In genomic region chr2:118606032-118606431, GRCm38 (mm10) we compare ENCODE assay signal across 9 mouse cellular contexts. TPM values are rescaled to one million over a fixed set of nuclear protein-coding genes. Genes with fewer than 3 reads are reported as not detected.
DNase-seq lines count a peak whose midpoint lies in the region; ATAC-seq and TF ChIP-seq lines count a peak whose summit lies in the region.
"Had no signal": no experiment of that assay in that cellular context is flagged by ENCODE, and none has a peak within 500 bp of the region (broad histone marks: within the 10 kb centered on the region; RNA-seq: fewer than 3 reads in every experiment).

No protein-coding gene starts in this region.

- H3K79me2 ChIP-seq in CH12.LX (replicated peaks; ENCODE audit: control insufficient read depth, extremely low read depth, insufficient read depth, poor library complexity, severe bottlenecking): peaks cover 50% of the 10 kb centered on the region

- in situ Hi-C loops in CH12.LX (cut with MboI; ENCODE audit: low pct_ligation_motif_present, low pct_unique_long_range_greater_than_20kb, low sequenced_read_pairs): loop anchor here (5.0 kb wide), 1 partner anchor 119 kb away; no protein-coding TSS in a partner anchor

- WGBS in kidney, embryonic 15.5 days: 81% methylated on average over 2 of the region's 2 CpGs
- WGBS in liver, postnatal 0 days (ENCODE audit: insufficient replicate concordance): 87% methylated on average over 2 of the region's 2 CpGs

- no peak overlapping the region for H3K4me2 ChIP-seq in kidney, embryonic 15.5 days
- H3K4me2 ChIP-seq in CH12.LX (ENCODE audit: insufficient read depth, low read depth, poor library complexity, severe bottlenecking): no peak overlapping the region
- no peak overlapping the region for H3K4me2 ChIP-seq in liver, postnatal 0 days (ENCODE audit: low read depth, low read length)
- H3K4me2 ChIP-seq: lung, embryonic 15.5 days had no signal

- TF ChIP-seq RAD21 in CH12.LX (IDR thresholded peaks at IDR 0.05; ENCODE audit: low read depth, low read length): peak; percentile 71

- dilution Hi-C loops in CH12.LX (cut with MboI; ENCODE audit: extremely low pct_ligation_motif_present, extremely low pct_unique_long_range_greater_than_20kb, low sequenced_read_pairs): no loop called here

- H3K27ac ChIP-seq in kidney, embryonic 15.5 days: no peak overlapping the region
- H3K27ac ChIP-seq in CH12.LX (ENCODE audit: insufficient read depth, low read depth): no peak overlapping the region
- H3K27ac ChIP-seq in liver, postnatal 0 days (ENCODE audit: low read depth): no peak overlapping the region
- H3K27ac ChIP-seq: lung, embryonic 15.5 days had no signal

- ATAC-seq in kidney, embryonic 15.5 days (replicated peaks; ENCODE audit: low FRiP score): no peak
- ATAC-seq in liver, postnatal 0 days: peak; percentile 35; the same call in 1 of the 2 replicates

- peak; percentile 17 for DNase-seq in kidney, adult 11 months
- DNase-seq in CH12.LX (ENCODE audit: extremely low read depth) (peak; percentile 57), R1 (ENCODE audit: low read depth, low spot score) (peak; percentile 73)
- peak; percentile 13 for DNase-seq in forelimb bud, embryonic 11.5 days (ENCODE audit: low read depth, low spot score)
- peak; percentile 64 for DNase-seq in liver, postnatal 0 days
- peak; percentile 41 to 49 for DNase-seq in spleen, postnatal 14 days (ENCODE audit: low spot score in 2 of 2)
- DNase-seq in Muller cell, postnatal 12 days (ENCODE audit: inconsistent ontology term): no peak

- H3K27me3 ChIP-seq in kidney, embryonic 15.5 days: no peaks in the 10 kb centered on the region
- no peaks in the 10 kb centered on the region for H3K27me3 ChIP-seq in CH12.LX (replicated peaks)
- H3K27me3 ChIP-seq in liver, postnatal 0 days (ENCODE audit: insufficient read depth, low read length): no peaks in the 10 kb centered on the region
- H3K27me3 ChIP-seq: lung, embryonic 15.5 days had no signal

- TF ChIP-seq POLR2A in CH12.LX (IDR thresholded peaks at IDR 0.05; ENCODE audit: low read depth, low read length): no peak

- 0 out of 2 replicates have a peak, but pooled peaks cover 1% of the 10 kb centered on the region for H3K4me1 ChIP-seq in kidney, embryonic 15.5 days
- peaks cover 6 to 17% of the 10 kb centered on the region in 2 experiments; a peak in 3 of 4 replicates for H3K4me1 ChIP-seq in CH12.LX (ENCODE audit: control insufficient read depth in 1 of 2, insufficient read depth in 2 of 2)
- H3K4me1 ChIP-seq in liver, postnatal 0 days (ENCODE audit: insufficient read depth): no peaks in the 10 kb centered on the region; the same call in 1 of the 2 replicates

- H3K9ac ChIP-seq in kidney, embryonic 15.5 days: no peak overlapping the region
- H3K9ac ChIP-seq in CH12.LX (ENCODE audit: insufficient read depth, low read depth): no peak overlapping the region
- H3K9ac ChIP-seq in liver, postnatal 0 days (replicated peaks): no peak overlapping the region
- H3K9ac ChIP-seq: lung, embryonic 15.5 days had no signal

- no peak overlapping the region for H3K4me3 ChIP-seq in kidney, embryonic 15.5 days (replicated peaks)
- no peak overlapping the region for H3K4me3 ChIP-seq in CH12.LX (replicated peaks in 1 of 3; ENCODE audit: low read depth in 2 of 3, low read length in 2 of 3, poor library complexity in 1 of 3)
- no peak overlapping the region for H3K4me3 ChIP-seq in liver, postnatal 0 days (ENCODE audit: low read depth, low read length)
- H3K4me3 ChIP-seq: lung, embryonic 15.5 days had no signal

- TF ChIP-seq EP300 in CH12.LX (IDR thresholded peaks at IDR 0.05; ENCODE audit: low read length): no peak
- TF ChIP-seq EP300 in liver, postnatal 0 days (IDR thresholded peaks at IDR 0.05; ENCODE audit: low read depth): no peak

- peak; percentile 74 to 78 for TF ChIP-seq CTCF in CH12.LX (conservative IDR thresholded peaks at IDR 0.05 in 1 of 2, IDR thresholded peaks at IDR 0.05 in 1 of 2; ENCODE audit: low read depth in 2 of 2, low read length in 2 of 2)
- TF ChIP-seq CTCF in liver, postnatal 0 days (IDR thresholded peaks at IDR 0.05; ENCODE audit: low read depth): peak; percentile 87

- H3K9me3 ChIP-seq in kidney, embryonic 15.5 days (replicated peaks): no peaks in the 10 kb centered on the region
- peaks cover 9% of the 10 kb centered on the region for H3K9me3 ChIP-seq in CH12.LX (replicated peaks; ENCODE audit: low read length)
- H3K9me3 ChIP-seq in liver, postnatal 0 days (ENCODE audit: low read length): no peaks in the 10 kb centered on the region
- H3K9me3 ChIP-seq: lung, embryonic 15.5 days had no signal

- peaks cover 98% of the 10 kb centered on the region for H3K36me3 ChIP-seq in kidney, embryonic 15.5 days
- H3K36me3 ChIP-seq in CH12.LX (replicated peaks in 1 of 2; ENCODE audit: control insufficient read depth in 1 of 2, insufficient read depth in 1 of 2, low read length in 1 of 2): peaks cover 55 to 94% of the 10 kb centered on the region in 2 experiments
- H3K36me3 ChIP-seq in liver, postnatal 0 days (replicated peaks; ENCODE audit: insufficient read depth, low read length): peaks cover 63% of the 10 kb centered on the region

TF ChIP-seq in CH12.LX, 34 proteins besides CTCF, POLR2A, EP300 and RAD21:
- TF ChIP-seq SMC3 (IDR thresholded peaks at IDR 0.05; ENCODE audit: low read depth, low read length): peak; percentile 80
- no peak for TF ChIP-seq TBP (conservative IDR thresholded peaks at IDR 0.05; ENCODE audit: low read depth, low read length)

RNA-seq across cellular contexts. Expression of gene Bub1b, which starts 8.0 kb away (rescaled TPM):
- polyA plus RNA-seq in kidney, embryonic 15.5 days (2015; fragmentation: Nextera tagmentation; extraction: Ambion mirVana): 98.5 and 103 TPM in 2 replicates
- total RNA-seq in CH12.LX (2012; rRNA removed) (91.5 and 98.3 TPM in 2 replicates), CH12.LX (2014; rRNA removed) (113 and 118 TPM in 2 replicates)
- polyA plus RNA-seq in CH12.LX (2012; ENCODE audit: insufficient read length, low read depth): 99.3 and 113 TPM in 2 replicates
- polyA plus RNA-seq in liver, postnatal 0 days (2015; fragmentation: Nextera tagmentation; extraction: Ambion mirVana): 12.7 and 15.7 TPM in 2 replicates

RNA-seq across cellular contexts. Expression of gene Bmf, which starts 56.5 kb away (rescaled TPM):
- polyA plus RNA-seq in kidney, embryonic 15.5 days (2015; fragmentation: Nextera tagmentation; extraction: Ambion mirVana): 7.6 and 8.2 TPM in 2 replicates
- total RNA-seq in CH12.LX (2012; rRNA removed) (3.4 and 5.6 TPM in 2 replicates), CH12.LX (2014; rRNA removed) (2.6 and 2.8 TPM in 2 replicates)
- polyA plus RNA-seq in CH12.LX (2012; ENCODE audit: insufficient read length, low read depth): 1.1 and 1.4 TPM in 2 replicates
- 1.3 TPM in 2 replicates for polyA plus RNA-seq in liver, postnatal 0 days (2015; fragmentation: Nextera tagmentation; extraction: Ambion mirVana)

RNA-seq across cellular contexts. Expression of gene Pak6, which starts 57.1 kb away (rescaled TPM):
- polyA plus RNA-seq in kidney, embryonic 15.5 days (2015; fragmentation: Nextera tagmentation; extraction: Ambion mirVana): 0.84 and 1.3 TPM in 2 replicates
- total RNA-seq in CH12.LX (2012; rRNA removed): 0.29 and 0.42 TPM in 2 replicates
- total RNA-seq in CH12.LX (2014; rRNA removed): 0.05 and 0.11 TPM in 2 replicates
- polyA plus RNA-seq in CH12.LX (2012; ENCODE audit: insufficient read length, low read depth): 0.45 and 0.73 TPM in 2 replicates
- polyA plus RNA-seq in liver, postnatal 0 days (2015; fragmentation: Nextera tagmentation; extraction: Ambion mirVana): 0.08 and 0.15 TPM in 2 replicates
